Mouse (Mus musculus) thymus, postnatal 0 days (tissue): ENCODE data around the gene Pde12. TPM values are rescaled to one million over a fixed set of nuclear protein-coding genes. Genes with fewer than 3 reads are reported as not detected.

Experiments used
- DNase-seq: peaks from one replicate; pipeline ENCODE4 v3.0.0-alpha.2; 2015; ENCODE audit warnings: low spot score
- microRNA-seq: library from miRNA; unstranded; fragments of <30 nt; microRNA quantifications from one replicate; pipeline ENCODE4, GENCODE M21; 2016; ENCODE audit warnings: borderline number of aligned reads
- polyA plus RNA-seq: library from polyadenylated mRNA; unstranded; fragments of >200 nt; fragmentation: Nextera tagmentation; extraction: Ambion mirVana; gene quantifications from 2 replicates; pipeline ENCODE4 v1.2.1, GENCODE M21; 2015

The Pde12 gene
- polyA plus RNA-seq, 1 experiment from 2014 or later: 15.9 TPM

GRCm38 (mm10) chr14:26645989-26646650 lies 23.6 kb downstream of the Pde12 start:
- DNase-seq: no peak

GRCm38 (mm10) chr14:26643006-26643624 lies 26.6 kb downstream of the Pde12 start:
- DNase-seq: no peak

GRCm38 (mm10) chr14:26639961-26640360 lies 29.7 kb downstream of the Pde12 start:
- DNase-seq: peak; percentile 31

- peak; percentile 18 for DNase-seq
Measured at GRCm38 (mm10) chr14:26639251-26639650, 30.4 kb downstream of the Pde12 start.

- peak; percentile 55 for DNase-seq
Measured at GRCm38 (mm10) chr14:26638708-26639084, 31.0 kb downstream of the Pde12 start.

- DNase-seq: peak; percentile 97
Measured at GRCm38 (mm10) chr14:26637851-26638707, 31.6 kb downstream of the Pde12 start, which contains the start of gene Arf4. TSS of gene Arf4 (plus strand) at chr14:26638074.

GRCm38 (mm10) chr14:26637025-26637850 lies 32.4 kb downstream of the Pde12 start:
- DNase-seq: peak; percentile 7

- DNase-seq: no peak
Measured at GRCm38 (mm10) chr14:26626605-26627140, 43.0 kb downstream of the Pde12 start.

GRCm38 (mm10) chr14:26625301-26625700 lies 44.4 kb downstream of the Pde12 start:
- no peak for DNase-seq

GRCm38 (mm10) chr14:26610689-26611088 lies 59.0 kb downstream of the Pde12 start:
- DNase-seq: no peak

Small RNA genes within 50 kb of the gene (microRNA-seq; reads per million reads assigned to microRNA genes)
- 2.9 reads per million for gene Mir7672

Other genes with a start within 250 kb of the Pde12 start
- 16.8 and 19.6 TPM in 2 replicates for gene Slmap, start 135.0 kb downstream of the Pde12 start, polyA plus RNA-seq
- gene Dennd6a, start 96.0 kb downstream of the Pde12 start, polyA plus RNA-seq: 30.7 and 41.4 TPM in 2 replicates
- gene Arf4, start 31.8 kb downstream of the Pde12 start, polyA plus RNA-seq: 257 and 289 TPM in 2 replicates
- gene Dnah12, start 23.4 kb upstream of the Pde12 start, polyA plus RNA-seq: 0.06 and 0.16 TPM in 2 replicates
- gene Asb14, start 224.7 kb upstream of the Pde12 start, polyA plus RNA-seq: 0.08 TPM in 1 of 2 replicates, not detected in the other